Mouse (Mus musculus) duodenum, adult 2 months (tissue): ENCODE measurements around the gene B3gntl1. TPM values are rescaled to one million over a fixed set of nuclear protein-coding genes. Genes with fewer than 3 reads are reported as not detected.

Source experiments
- polyA plus RNA-seq: library from polyadenylated mRNA; depleted of rRNA; stranded (reverse); fragments of >200 nt; gene quantifications from 2 replicates; pipeline ENCODE4 v1.2.3, GENCODE M21; 2012; ENCODE audit warnings: low replicate concordance; rRNA removed

Gene B3gntl1
- 2.9 and 5.1 TPM in 2 replicates for polyA plus RNA-seq

GRCm38 (mm10) chr11:121672990-121673572 is at the start of gene B3gntl1:
Gene B3gntl1 (minus strand): TSS chr11:121673153.

DNA sequence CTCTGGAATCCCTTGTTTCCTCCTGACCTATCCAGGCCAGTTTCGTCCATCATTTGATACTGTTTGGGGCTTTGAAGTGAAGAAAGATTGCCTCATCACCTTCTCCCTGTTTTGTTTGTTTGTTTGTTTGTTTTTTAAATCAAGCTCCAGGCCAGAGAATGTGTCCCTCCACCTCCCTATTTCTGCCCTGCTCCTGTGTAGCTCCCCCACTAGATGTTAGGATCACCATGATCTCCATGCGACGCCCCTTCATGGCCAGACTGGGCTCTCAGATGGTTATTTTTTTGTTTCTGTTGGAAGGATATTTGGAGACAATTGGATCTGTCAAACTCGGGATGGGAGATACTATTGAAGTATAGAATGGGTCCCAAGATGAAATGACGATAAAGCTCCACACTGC is 28.3 kb upstream of the B3gntl1 start, which contains the start of gene Metrnl:
Metrnl (plus strand) TSS at position 301 of the 400 bp plus-strand sequence.

Other genes with a start within 250 kb of the B3gntl1 start
- gene Fn3k, start 238.2 kb downstream of the B3gntl1 start, polyA plus RNA-seq: 0.40 and 0.41 TPM in 2 replicates
- gene Tbcd, start 221.2 kb downstream of the B3gntl1 start, polyA plus RNA-seq: 27.9 and 31.1 TPM in 2 replicates
- 0.78 TPM in 1 of 2 replicates, not detected in the other for gene Zfp750, start 153.8 kb downstream of the B3gntl1 start, polyA plus RNA-seq
- 89.5 and 264 TPM in 2 replicates for gene Metrnl, start 28.4 kb upstream of the B3gntl1 start, polyA plus RNA-seq
- not detected in 2 replicates for gene Ptchd3, start 157.1 kb upstream of the B3gntl1 start, polyA plus RNA-seq